Mouse (Mus musculus) stomach, postnatal 0 days (tissue): Measurements from ENCODE around the gene Camkmt.

Experiments
- CTCF ChIP-seq: IDR thresholded peaks from 2 replicates; pipeline ENCODE4 v1.5.1; 2016; ENCODE audit warnings: antibody characterized with exemption, low read depth, mild to moderate bottlenecking, moderate library complexity
- EP300 ChIP-seq: optimal IDR thresholded peaks from 2 replicates; pipeline ENCODE3; 2016; ENCODE audit warnings: antibody characterized with exemption

DNA sequence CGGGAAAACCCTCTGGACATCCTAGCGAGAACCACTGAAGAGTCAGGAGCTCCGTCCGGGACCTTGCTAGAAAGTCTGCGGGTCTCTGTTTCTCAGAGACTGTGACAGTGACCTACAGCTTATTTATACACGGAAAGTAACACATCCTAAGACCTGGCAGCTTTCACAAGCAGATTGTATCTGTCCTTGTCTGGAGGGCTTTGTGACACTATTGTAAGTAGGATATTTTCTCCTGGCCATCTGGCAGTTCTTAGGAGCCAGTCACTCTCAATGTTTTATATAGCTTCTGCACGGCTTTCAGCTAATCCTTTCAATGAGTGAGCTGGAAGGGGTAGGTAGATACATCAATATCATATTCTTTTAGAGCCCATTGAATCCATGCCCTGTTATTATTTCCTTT lies 218.2 kb downstream of the Camkmt start:
- no peak for TF ChIP-seq EP300
- TF ChIP-seq CTCF = no peak
